Mouse (Mus musculus) kidney, embryonic 16.5 days (tissue): ENCODE measurements at regions not wholly inside any gene's neighbourhood (a gene's known extent, or its start where the extent isn't known, plus 50 kb on each side); places are given as distances from the start of the nearest gene placed in this dataset.

Experiments
- ATAC-seq: fragments of 200-750 bp; cut with Nextera tagmentation; 2 replicates; pipeline ENCODE4 v1.8.0; 2017; ENCODE audit warnings: moderate TSS enrichment; ENCODE audit not compliant: low FRiP score, low TSS enrichment
- H3K27ac ChIP-seq: fragments of 300-500 bp; sonication (generic); 2 replicates; pipeline ENCODE4 v1.5.1; 2014; ENCODE audit warnings: low read length
- H3K27me3 ChIP-seq: fragments of 300-500 bp; sonication (generic); 2 replicates; pipeline ENCODE4 v1.6.1; 2014; ENCODE audit warnings: low read length, control low read depth, mixed read lengths; ENCODE audit not compliant: insufficient read depth
- H3K36me3 ChIP-seq: fragments of 300-500 bp; sonication (generic); 2 replicates; pipeline ENCODE4 v1.6.1; 2014; ENCODE audit warnings: low read length, control low read depth, mixed read lengths; ENCODE audit not compliant: insufficient read depth
- H3K4me1 ChIP-seq: fragments of 300-500 bp; sonication (generic); 2 replicates; pipeline ENCODE4 v1.6.1; 2014; ENCODE audit warnings: low read length, control low read depth, mixed read lengths; ENCODE audit not compliant: insufficient read depth
- H3K4me2 ChIP-seq: fragments of 300-500 bp; sonication (generic); replicated peaks from 2 replicates; pipeline ENCODE4 v1.6.1; 2014; ENCODE audit warnings: low read depth, low read length
- H3K4me3 ChIP-seq: fragments of 300-500 bp; sonication (generic); 2 replicates; pipeline ENCODE4 v1.5.1; 2014; ENCODE audit warnings: mild to moderate bottlenecking, low read length
- H3K9ac ChIP-seq: fragments of 300-500 bp; sonication (generic); replicated peaks from 2 replicates; pipeline ENCODE4 v1.6.1; 2014; ENCODE audit warnings: low read length
- H3K9me3 ChIP-seq: fragments of 300-500 bp; sonication (generic); 2 replicates; pipeline ENCODE4 v1.6.1; 2016; ENCODE audit warnings: low read length, control low read depth
- WGBS: fragments of 180-500 bp; shearing (Covaris S2); extraction: QIAGEN DNeasy Blood & Tissue Kit; methylation state at CpG from one replicate; pipeline ENCODE4 v1.1.7; 2014; 5-methylcytosine and 5-hydroxymethylcytosine counted together

GRCm38 (mm10) chr16:30118876-30119275 is 54.7 kb downstream of the Hes1 start:
- Histone ChIP-seq H3K4me2 (no peak overlapping the region), H3K27me3 (no peaks in the 10 kb centered on the region), H3K4me3 (no peak overlapping the region), H3K9me3 (no peaks in the 10 kb centered on the region), H3K4me1 (peaks cover 40% of the 10 kb centered on the region), H3K9ac (no peak overlapping the region), H3K27ac (no peak overlapping the region), H3K36me3 (no peaks in the 10 kb centered on the region)
- no peak for ATAC-seq
- 89% methylated on average over 5 of the region's 5 CpGs for WGBS

GRCm38 (mm10) chr16:30120330-30121265 is 56.4 kb downstream of the Hes1 start:
- Histone ChIP-seq H3K9ac (peak overlapping the region; percentile 1; the same call in 1 of the 2 replicates), H3K36me3 (no peaks in the 10 kb centered on the region), H3K4me1 (peaks cover 31% of the 10 kb centered on the region), H3K4me3 (peak overlapping the region; percentile 1; the same call in 1 of the 2 replicates), H3K27ac (no peak overlapping the region), H3K4me2 (peak overlapping the region; percentile 29), H3K9me3 (no peaks in the 10 kb centered on the region), H3K27me3 (no peaks in the 10 kb centered on the region)
- 15% methylated on average over 30 of the region's 30 CpGs for WGBS
- peak; percentile 47; the same call in 1 of the 2 replicates for ATAC-seq

GRCm38 (mm10) chr16:30121596-30121995 is 57.4 kb downstream of the Hes1 start:
- peaks cover 22% of the 10 kb centered on the region for H3K4me1 ChIP-seq
- WGBS: 88% methylated on average over 6 of the region's 6 CpGs
- H3K36me3 ChIP-seq: no peaks in the 10 kb centered on the region
- no peak overlapping the region for H3K27ac ChIP-seq
- no peak for ATAC-seq
- no peaks in the 10 kb centered on the region for H3K27me3 ChIP-seq
- no peak overlapping the region for H3K9ac ChIP-seq
- no peaks in the 10 kb centered on the region for H3K9me3 ChIP-seq
- H3K4me2 ChIP-seq: no peak overlapping the region
- no peak overlapping the region for H3K4me3 ChIP-seq

- no peak overlapping the region for H3K9ac ChIP-seq
- no peak overlapping the region for H3K27ac ChIP-seq
- H3K4me3 ChIP-seq: no peak overlapping the region
- no peak for ATAC-seq
- no peak overlapping the region for H3K4me2 ChIP-seq
- peaks cover 17% of the 10 kb centered on the region for H3K4me1 ChIP-seq
- H3K9me3 ChIP-seq: peaks cover 2% of the 10 kb centered on the region; the same call in 1 of the 2 replicates
- H3K27me3 ChIP-seq: no peaks in the 10 kb centered on the region
- 34% methylated on average over 29 of the region's 29 CpGs for WGBS
- H3K36me3 ChIP-seq: no peaks in the 10 kb centered on the region
These were observed 58.3 kb downstream of the Hes1 start for GRCm38 (mm10) chr16:30122211-30123070.

- Histone ChIP-seq H3K9me3 (peaks cover 4% of the 10 kb centered on the region; the same call in 1 of the 2 replicates), H3K9ac (no peak overlapping the region), H3K4me1 (peaks cover 13% of the 10 kb centered on the region), H3K27ac (no peak overlapping the region), H3K36me3 (no peaks in the 10 kb centered on the region), H3K4me2 (no peak overlapping the region), H3K4me3 (no peak overlapping the region), H3K27me3 (no peaks in the 10 kb centered on the region)
- no peak for ATAC-seq
- 92% methylated on average over 10 of the region's 10 CpGs for WGBS
These were observed 62.8 kb downstream of the Hes1 start for GRCm38 (mm10) chr16:30127015-30127414.

- H3K9ac ChIP-seq: no peak overlapping the region
- H3K4me3 ChIP-seq: no peak overlapping the region
- H3K9me3 ChIP-seq: peaks cover 4% of the 10 kb centered on the region; the same call in 1 of the 2 replicates
- H3K27ac ChIP-seq: no peak overlapping the region
- no peak for ATAC-seq
- H3K4me1 ChIP-seq: peaks cover 4% of the 10 kb centered on the region
- 89% methylated on average over 8 of the region's 8 CpGs for WGBS
- no peaks in the 10 kb centered on the region for H3K27me3 ChIP-seq
- H3K4me2 ChIP-seq: no peak overlapping the region
- no peaks in the 10 kb centered on the region for H3K36me3 ChIP-seq
These were observed 64.6 kb downstream of the Hes1 start for GRCm38 (mm10) chr16:30128787-30129186.

GRCm38 (mm10) chr16:30129218-30130112 is 65.3 kb downstream of the Hes1 start:
- no peak for ATAC-seq
- Histone ChIP-seq H3K9ac (no peak overlapping the region), H3K4me1 (peaks cover 4% of the 10 kb centered on the region), H3K36me3 (no peaks in the 10 kb centered on the region), H3K27ac (no peak overlapping the region), H3K4me2 (no peak overlapping the region), H3K9me3 (peaks cover 4% of the 10 kb centered on the region; the same call in 1 of the 2 replicates), H3K4me3 (no peak overlapping the region), H3K27me3 (no peaks in the 10 kb centered on the region)
- 49% methylated on average over 17 of the region's 17 CpGs for WGBS

- peaks cover 4% of the 10 kb centered on the region; the same call in 1 of the 2 replicates for H3K9me3 ChIP-seq
- no peak overlapping the region for H3K9ac ChIP-seq
- ATAC-seq: peak; percentile 41; the same call in 1 of the 2 replicates
- H3K4me1 ChIP-seq: peaks cover 4% of the 10 kb centered on the region
- WGBS: 57% methylated on average over 4 of the region's 4 CpGs
- no peak overlapping the region for H3K4me2 ChIP-seq
- no peak overlapping the region for H3K4me3 ChIP-seq
- no peak overlapping the region for H3K27ac ChIP-seq
- H3K36me3 ChIP-seq: no peaks in the 10 kb centered on the region
- H3K27me3 ChIP-seq: no peaks in the 10 kb centered on the region
These were observed 65.9 kb downstream of the Hes1 start for GRCm38 (mm10) chr16:30130113-30130471.

- 81% methylated on average over 7 of the region's 7 CpGs for WGBS
- no peak overlapping the region for H3K27ac ChIP-seq
- ATAC-seq: no peak
- no peak overlapping the region for H3K4me2 ChIP-seq
- H3K4me3 ChIP-seq: no peak overlapping the region
- H3K4me1 ChIP-seq: peaks cover 4% of the 10 kb centered on the region
- no peak overlapping the region for H3K9ac ChIP-seq
- H3K36me3 ChIP-seq: no peaks in the 10 kb centered on the region
- peaks cover 4% of the 10 kb centered on the region; the same call in 1 of the 2 replicates for H3K9me3 ChIP-seq
- no peaks in the 10 kb centered on the region for H3K27me3 ChIP-seq
These were observed 67.9 kb downstream of the Hes1 start for GRCm38 (mm10) chr16:30132086-30132485.
